Mouse (Mus musculus) bone marrow, adult 2 months (tissue): ENCODE results near the gene Nhlh1.

ENCODE experiments used
- CTCF ChIP-seq: fragments of 200-500 bp; IDR thresholded peaks from 2 replicates; pipeline ENCODE4 v1.5.1; 2011; ENCODE audit warnings: low read length, control low read depth; ENCODE audit not compliant: control insufficient read depth, insufficient read depth
- POLR2A ChIP-seq: fragments of 200-500 bp; IDR thresholded peaks from 2 replicates; pipeline ENCODE4 v1.6.1; 2011; ENCODE audit warnings: low read depth, mild to moderate bottlenecking, control low read depth, low read length, borderline replicate concordance; ENCODE audit not compliant: control insufficient read depth

DNA sequence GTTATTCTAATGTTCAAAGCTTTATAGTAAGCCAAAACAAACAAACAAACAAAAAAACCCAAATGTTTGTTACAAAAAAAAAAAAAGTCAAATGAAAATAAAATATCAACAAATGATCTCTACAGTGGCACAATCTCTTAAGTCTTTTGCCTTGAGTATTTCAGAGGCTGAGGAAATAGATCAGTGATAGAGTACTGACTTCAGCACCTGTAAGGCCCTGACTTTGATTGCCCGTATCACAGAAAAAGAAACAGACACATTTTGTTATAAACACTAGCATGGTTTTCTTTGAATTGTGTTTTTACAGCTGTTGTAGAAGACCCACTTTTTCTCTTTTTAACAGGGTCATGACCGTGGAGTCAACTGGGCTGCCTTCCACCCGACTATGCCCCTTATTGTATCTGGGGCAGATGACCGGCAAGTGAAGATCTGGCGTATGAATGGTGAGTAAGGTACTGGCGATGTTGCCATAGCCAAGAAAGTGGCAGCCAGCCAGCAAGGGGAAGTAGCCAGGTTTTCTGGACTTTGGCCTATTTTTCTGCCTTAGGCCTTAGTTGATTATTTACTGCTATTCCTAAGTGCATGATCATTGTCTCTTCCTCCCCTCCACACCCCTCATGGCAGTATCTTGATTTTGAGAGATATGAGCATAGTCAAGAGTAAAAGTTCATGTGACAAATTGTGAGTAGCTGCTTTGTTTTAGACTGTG, 42.1 kb upstream of the Nhlh1 start:
- TF ChIP-seq CTCF (no peak), POLR2A (no peak)
